In the genomic region with DNA sequence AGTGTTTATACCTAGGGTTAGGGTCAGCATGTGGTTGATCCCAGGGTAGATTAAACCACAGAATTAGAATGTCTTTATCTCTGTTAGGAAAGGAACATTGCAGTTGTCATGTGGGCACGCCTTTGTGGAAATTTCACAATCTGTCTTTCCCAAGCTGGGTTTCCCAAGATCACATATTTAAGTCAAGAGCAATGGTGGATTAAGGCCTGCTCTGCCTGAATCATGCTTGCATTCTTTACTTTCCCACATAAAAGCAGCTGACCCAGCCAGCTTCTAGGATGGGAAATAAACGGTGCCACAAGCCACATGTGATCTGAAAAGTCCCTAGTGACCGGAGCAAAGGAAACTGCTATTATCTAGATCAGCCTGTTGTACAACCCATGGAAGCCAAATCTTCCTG, we compare ENCODE assay signal across 22 mouse cellular contexts. TPM values are rescaled to one million over a fixed set of nuclear protein-coding genes. Genes with fewer than 3 reads are reported as not detected.
DNase-seq lines count a peak whose midpoint lies in the region; ATAC-seq and TF ChIP-seq lines count a peak whose summit lies in the region.
"Had no signal": no experiment of that assay in that cellular context is flagged by ENCODE, and none has a peak within 500 bp of the region (broad histone marks: within the 10 kb centered on the region; RNA-seq: fewer than 3 reads in every experiment).

No protein-coding gene starts in this region.

- TF ChIP-seq CTCF in lung, postnatal 0 days (IDR thresholded peaks at IDR 0.05): no peak

- H3K79me2 ChIP-seq in myocyte (ENCODE audit: control insufficient read depth, insufficient read depth): no peaks in the 10 kb centered on the region

- TF ChIP-seq EP300 in lung, postnatal 0 days (IDR thresholded peaks at IDR 0.05): peak; percentile 28; the same call in 1 of the 2 replicates

- no peaks in the 10 kb centered on the region for H3K9me3 ChIP-seq in lung, postnatal 0 days (ENCODE audit: low read length)
- no peaks in the 10 kb centered on the region for H3K9me3 ChIP-seq in forebrain, embryonic 16.5 days (ENCODE audit: control insufficient read depth, low read length)
- H3K9me3 ChIP-seq: forebrain, embryonic 12.5 days; heart, embryonic 13.5 days; kidney, embryonic 15.5 days; limb, embryonic 12.5 days; midbrain, embryonic 15.5 days had no signal

- no peak overlapping the region for H3ac ChIP-seq in myocyte (ENCODE audit: control insufficient read depth, insufficient read length)

- TF ChIP-seq POLR2A in myocyte (IDR thresholded peaks at IDR 0.05; ENCODE audit: insufficient read length, low read depth): no peak

- peak; percentile 67 for DNase-seq in lung, postnatal 0 days (ENCODE audit: low spot score)
- DNase-seq in lung, postnatal 14 days: no peak
- peak; percentile 11 for DNase-seq in Muller cell, postnatal 12 days (ENCODE audit: inconsistent ontology term)
- peak; percentile 63 for DNase-seq in fibroblast of lung, adult 2 months (ENCODE audit: low read depth)
- no peak for DNase-seq in kidney, postnatal 25 days
- DNase-seq: adrenal gland, postnatal 25 days; cerebellum, adult 11-12 months; cerebellum, postnatal 10 days; gastrocnemius, postnatal 10 days; heart, adult 18-20 months; heart, postnatal 14 days; kidney, adult 11 months; kidney, postnatal 4 days; lung, embryonic 14.5 days had no signal

- no peaks in the 10 kb centered on the region for H3K4me1 ChIP-seq in lung, postnatal 0 days (ENCODE audit: insufficient read depth, low read depth, low read length)
- no peaks in the 10 kb centered on the region for H3K4me1 ChIP-seq in forebrain, embryonic 16.5 days (replicated peaks; ENCODE audit: control insufficient read depth, insufficient read depth, low read length)
- H3K4me1 ChIP-seq: forebrain, embryonic 12.5 days; heart, embryonic 13.5 days; kidney, embryonic 15.5 days; limb, embryonic 12.5 days; midbrain, embryonic 15.5 days had no signal

- no peaks in the 10 kb centered on the region for H3K36me3 ChIP-seq in lung, postnatal 0 days (ENCODE audit: insufficient read depth, low read length)
- no peaks in the 10 kb centered on the region for H3K36me3 ChIP-seq in myocyte (ENCODE audit: control insufficient read depth, insufficient read depth)
- H3K36me3 ChIP-seq in forebrain, embryonic 16.5 days (ENCODE audit: control insufficient read depth, insufficient read depth): no peaks in the 10 kb centered on the region
- H3K36me3 ChIP-seq: forebrain, embryonic 12.5 days; heart, embryonic 13.5 days; kidney, embryonic 15.5 days; limb, embryonic 12.5 days; midbrain, embryonic 15.5 days had no signal

- ATAC-seq in lung, postnatal 0 days: peak; percentile 54
- ATAC-seq in forebrain, embryonic 16.5 days: no peak
- ATAC-seq: midbrain, embryonic 15.5 days had no signal

- 32% methylated on average over 3 of the region's 3 CpGs for WGBS in lung, postnatal 0 days
- 97% methylated on average over 3 of the region's 3 CpGs for WGBS in forebrain, embryonic 16.5 days

- H3K27ac ChIP-seq in lung, postnatal 0 days (ENCODE audit: low read length): no peak overlapping the region; the same call in 1 of the 2 replicates
- no peak overlapping the region for H3K27ac ChIP-seq in forebrain, embryonic 16.5 days (ENCODE audit: low read length)
- H3K27ac ChIP-seq: forebrain, embryonic 12.5 days; heart, embryonic 13.5 days; kidney, embryonic 15.5 days; limb, embryonic 12.5 days; midbrain, embryonic 15.5 days had no signal

- H3K27me3 ChIP-seq in lung, postnatal 0 days (replicated peaks; ENCODE audit: insufficient read depth, low read length): no peaks in the 10 kb centered on the region
- H3K27me3 ChIP-seq in myocyte (ENCODE audit: control insufficient read depth, insufficient read depth, insufficient read length): no peaks in the 10 kb centered on the region
- H3K27me3 ChIP-seq in forebrain, embryonic 16.5 days (replicated peaks; ENCODE audit: control insufficient read depth, insufficient read depth, low read length): no peaks in the 10 kb centered on the region
- H3K27me3 ChIP-seq: forebrain, embryonic 12.5 days; heart, embryonic 13.5 days; limb, embryonic 12.5 days; midbrain, embryonic 15.5 days had no signal

- no peak overlapping the region for H3K4me3 ChIP-seq in lung, postnatal 0 days (ENCODE audit: low read depth, low read length)
- no peak overlapping the region for H3K4me3 ChIP-seq in myocyte
- no peak overlapping the region for H3K4me3 ChIP-seq in forebrain, embryonic 16.5 days (replicated peaks; ENCODE audit: low read length)
- H3K4me3 ChIP-seq: forebrain, embryonic 12.5 days; heart, embryonic 13.5 days; kidney, embryonic 15.5 days; limb, embryonic 12.5 days; midbrain, embryonic 15.5 days had no signal

- H3K9ac ChIP-seq in lung, postnatal 0 days (replicated peaks; ENCODE audit: low read depth): no peak overlapping the region
- no peak overlapping the region for H3K9ac ChIP-seq in forebrain, embryonic 16.5 days (replicated peaks; ENCODE audit: low read depth, low read length)
- H3K9ac ChIP-seq: forebrain, embryonic 12.5 days; heart, embryonic 13.5 days; kidney, embryonic 15.5 days; limb, embryonic 12.5 days; lung, embryonic 14.5 days; midbrain, embryonic 15.5 days had no signal

- H3K4me2 ChIP-seq in lung, postnatal 0 days (replicated peaks; ENCODE audit: low read depth, low read length): no peak overlapping the region
- peak overlapping the region; percentile 50 for H3K4me2 ChIP-seq in myocyte (ENCODE audit: low read depth)
- H3K4me2 ChIP-seq in forebrain, embryonic 16.5 days (ENCODE audit: low read length): no peak overlapping the region
- H3K4me2 ChIP-seq: forebrain, embryonic 12.5 days; heart, embryonic 13.5 days; kidney, embryonic 15.5 days; limb, embryonic 12.5 days; liver, embryonic 11.5 days; lung, embryonic 14.5 days; midbrain, embryonic 15.5 days had no signal

TF ChIP-seq in myocyte, 11 proteins besides CTCF, POLR2A, EP300 and RAD21:
- TF ChIP-seq CEBPB (IDR thresholded peaks at IDR 0.05; ENCODE audit: insufficient read depth, poor library complexity, severe bottlenecking) (peak; percentile 83), E2F4 (IDR thresholded peaks at IDR 0.05; ENCODE audit: insufficient read depth) (no peak)

RNA-seq across cellular contexts. Expression of gene Tlr13, which starts 6.5 kb away (rescaled TPM):
- 1.7 and 2.0 TPM in 2 replicates for polyA plus RNA-seq in lung, postnatal 0 days (2015; fragmentation: Nextera tagmentation; extraction: Ambion mirVana)
- not detected for polyA plus RNA-seq in myocyte (2012; fragmentation: generic; extraction: Trizol)
- 0.30 and 0.36 TPM in 2 replicates for polyA plus RNA-seq in forebrain, embryonic 16.5 days (2015; fragmentation: Nextera tagmentation; extraction: Ambion mirVana)

RNA-seq across cellular contexts. Expression of gene Pgk1, which starts 37.4 kb away (rescaled TPM):
- 79.2 and 84.6 TPM in 2 replicates for polyA plus RNA-seq in lung, postnatal 0 days (2015; fragmentation: Nextera tagmentation; extraction: Ambion mirVana)
- polyA plus RNA-seq in myocyte (2012; fragmentation: generic; extraction: Trizol): 1,097 TPM
- 263 and 264 TPM in 2 replicates for polyA plus RNA-seq in forebrain, embryonic 16.5 days (2015; fragmentation: Nextera tagmentation; extraction: Ambion mirVana)

Comparison
In these comparisons a context has a peak if more than half of its experiments do, and no peak if none do; other contexts are left out.
1. DNase-seq: peak in lung, postnatal 0 days (single experiment), Muller cell, postnatal 12 days (single experiment) and fibroblast of lung, adult 2 months (single experiment); none in lung, postnatal 14 days (single experiment) and kidney, postnatal 25 days (0 of 2).